Mouse (Mus musculus) Patski (cell line): ENCODE data around the gene Mmp14. TPM values are rescaled to one million over a fixed set of nuclear protein-coding genes. Genes with fewer than 3 reads are reported as not detected.

ENCODE experiments used
- ATAC-seq: fragments of 100-300 bp; one replicate; pipeline ENCODE4 v1.8.0; 2021
- CTCF ChIA-PET: fragments of 350-600 bp; sonication (Branson Sonifier 250); formaldehyde crosslinking; loops from one replicate; lab custom pipeline; 2022; ENCODE audit warnings: inconsistent platforms; lab: Charles Lee
- POLR2A ChIA-PET: fragments of 350-600 bp; sonication (Branson Sonifier 250); formaldehyde crosslinking; loops from one replicate; lab custom pipeline; 2022; ENCODE audit warnings: antibody characterized with exemption, inconsistent platforms; lab: Charles Lee
- DNase-seq: peaks from one replicate; pipeline ENCODE4 v3.0.0-alpha.2; 2011; ENCODE audit warnings: low read depth, low spot score
- H3K27me3 ChIP-seq: fragments of 371-371 bp; one replicate; pipeline ENCODE4 v1.5.1; 2021
- CTCF ChIP-seq: fragments of 100-300 bp; IDR thresholded peaks from one replicate; pipeline ENCODE4 v1.5.1; 2021
- in situ Hi-C: fragments of 300-500 bp; cut with MboI; formaldehyde crosslinking; loops from 3 replicates; pipeline ENCODE4 v1.11.1; 2018; ENCODE audit warnings: low pct_unique_long_range_greater_than_20kb, mixed read lengths
- polyA plus RNA-seq: library from polyadenylated mRNA; unstranded; gene quantifications from one replicate; pipeline ENCODE4 v1.2.3, GENCODE M21; 2021

Gene Mmp14
- polyA plus RNA-seq, 1 experiment from 2014 or later: 35.9 TPM

DNA sequence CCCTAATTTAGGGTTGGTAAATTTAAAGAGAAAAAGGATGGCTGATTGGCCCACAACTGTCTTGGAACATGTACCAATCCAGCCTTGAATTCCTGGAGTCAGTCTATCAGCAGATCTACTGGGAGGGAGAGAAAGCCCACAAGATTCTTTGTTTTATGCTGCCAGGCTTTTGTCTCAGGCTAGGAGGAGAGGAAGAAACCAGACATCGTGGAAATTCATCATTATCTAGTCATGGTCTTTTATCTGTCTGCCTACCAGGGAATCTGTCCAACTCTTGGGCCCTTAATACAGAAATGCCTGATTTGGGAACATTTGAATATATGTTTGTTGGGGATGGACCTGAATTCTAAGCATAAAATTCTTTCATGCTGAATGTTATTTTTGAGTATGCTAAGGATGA is 5.9 kb upstream of the Mmp14 start:
- H3K27me3 ChIP-seq: no peaks in the 10 kb centered on the region
- in situ Hi-C loops: no loop called here
- DNase-seq: no peak
- CTCF ChIA-PET: interaction anchor here (3.2 kb wide), 1 partner anchor 24 kb away, joined by 20 read pairs; no protein-coding TSS in a partner anchor
- POLR2A ChIA-PET: no interaction called here
- ATAC-seq: no peak
- no peak for TF ChIP-seq CTCF

DNA sequence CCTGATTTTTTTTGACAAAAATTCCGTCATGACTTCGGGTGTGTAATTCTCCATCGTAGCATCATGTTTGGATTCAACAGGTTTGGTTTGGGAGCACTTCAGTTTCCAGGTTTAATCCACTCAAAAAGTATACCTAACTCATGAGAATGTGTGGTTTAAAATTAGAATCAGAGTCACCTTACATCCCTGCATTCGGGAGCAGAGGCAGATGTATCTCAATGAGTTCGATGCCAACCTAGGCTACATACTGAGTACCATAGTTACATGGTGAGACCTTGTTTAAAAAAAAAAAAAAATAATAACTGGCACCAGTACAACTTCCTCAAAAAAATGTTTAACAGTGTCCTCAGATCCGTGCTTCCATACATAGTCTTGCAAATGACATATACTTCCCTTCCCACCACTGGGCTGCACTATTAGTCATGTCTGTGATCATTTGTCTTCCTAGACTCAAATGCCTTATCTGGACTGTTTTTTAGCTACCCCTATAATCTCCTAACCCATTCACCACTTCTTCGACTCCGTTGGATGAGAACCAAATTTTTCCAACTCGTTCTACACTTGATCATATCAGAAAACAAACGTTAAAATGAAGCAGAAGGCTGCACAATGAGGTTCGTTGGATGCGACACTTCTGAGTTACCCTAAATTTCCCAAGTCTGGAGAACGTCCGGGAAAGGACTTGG is 5.3 kb upstream of the Mmp14 start:
- ChIA-PET POLR2A (interaction anchor here (0.5 to 1.2 kb wide), 3 partner anchors 14 to 369 kb away, joined by 3 read pairs; no protein-coding TSS in a partner anchor), CTCF (interaction anchor here (2.3 kb wide), 1 partner anchor 11 kb away, joined by 7 read pairs; no protein-coding TSS in a partner anchor)
- no peak for TF ChIP-seq CTCF
- in situ Hi-C loops: no loop called here
- ATAC-seq (peak; percentile 10), DNase-seq (no peak)
- H3K27me3 ChIP-seq: no peaks in the 10 kb centered on the region

DNA sequence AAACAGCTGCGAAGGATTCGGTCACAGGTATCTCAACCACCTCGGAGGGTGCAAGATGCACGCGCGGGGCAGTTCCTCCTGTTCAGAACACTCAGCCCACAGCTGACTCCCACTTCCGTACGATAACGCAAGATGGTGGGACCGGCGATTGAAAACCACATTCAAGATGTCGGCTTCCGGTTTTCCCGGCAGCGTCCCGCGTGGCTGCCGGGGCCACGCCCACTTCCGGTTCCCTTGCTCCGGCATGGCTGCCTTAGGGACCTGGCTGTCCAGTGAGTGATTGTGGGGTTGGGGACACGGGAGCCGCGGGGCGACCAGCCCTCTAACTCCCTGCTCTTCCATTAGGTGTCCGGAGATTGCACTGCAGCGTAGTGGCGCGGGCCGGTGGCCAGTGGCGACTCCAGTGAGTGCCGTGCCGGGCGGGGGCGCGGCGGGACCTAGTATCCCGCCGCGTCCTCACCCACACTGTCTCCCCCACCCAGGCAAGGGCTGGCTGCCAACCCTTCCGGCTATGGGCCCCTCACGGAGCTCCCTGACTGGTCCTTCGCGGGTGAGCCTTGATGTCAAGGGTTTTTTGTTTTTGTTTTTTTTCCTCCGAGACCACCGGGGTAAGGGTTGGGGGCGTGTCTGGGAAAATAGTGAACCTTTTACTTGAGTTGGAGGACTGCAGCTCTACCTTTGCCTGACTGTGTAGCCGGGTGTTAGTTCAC is 4.6 kb upstream of the Mmp14 start, which contains the start of gene Mrpl52:
TSS of gene Mrpl52 (plus strand) at position 221 of the 710 bp plus-strand sequence.
- CTCF ChIA-PET: interaction anchor here (1.1 to 2.3 kb wide), 2 partner anchors 10 to 12 kb away, joined by 3 to 7 read pairs; no protein-coding TSS in a partner anchor
- peak; percentile 86 for ATAC-seq
- H3K27me3 ChIP-seq: no peaks in the 10 kb centered on the region
- no peak for DNase-seq
- in situ Hi-C loops: no loop called here
- TF ChIP-seq CTCF: no peak
- POLR2A ChIA-PET: interaction anchor here (0.5 to 1.2 kb wide), 6 partner anchors 13 to 411 kb away, joined by 3 read pairs; no protein-coding TSS in a partner anchor

DNA sequence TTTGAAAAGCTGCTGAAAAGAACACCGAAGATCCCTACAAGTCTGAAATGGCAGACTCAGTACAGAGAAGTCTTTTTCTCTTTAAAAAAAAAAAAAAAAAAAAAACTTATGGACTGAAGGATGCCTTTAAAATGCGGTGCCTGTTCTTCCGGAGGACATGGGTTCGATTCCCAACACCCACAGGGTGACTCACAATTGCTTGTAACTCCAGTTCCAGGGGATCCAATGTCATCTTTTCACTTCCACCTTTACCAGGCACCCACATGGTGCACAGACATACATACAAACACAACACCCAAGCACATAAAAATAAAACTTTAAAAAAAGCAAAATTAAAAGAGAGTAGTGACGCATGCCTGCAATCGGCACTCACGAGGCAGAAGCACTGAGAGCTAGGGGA is 3.7 kb upstream of the Mmp14 start:
- no peaks in the 10 kb centered on the region for H3K27me3 ChIP-seq
- ChIA-PET POLR2A (interaction anchor here (0.6 to 1.2 kb wide), 3 partner anchors 13 to 412 kb away, joined by 3 read pairs; no protein-coding TSS in a partner anchor), CTCF (interaction anchor here (1.1 to 2.3 kb wide), 2 partner anchors 9 to 13 kb away, joined by 3 to 7 read pairs; no protein-coding TSS in a partner anchor)
- ATAC-seq (no peak), DNase-seq (no peak)
- no peak for TF ChIP-seq CTCF
- in situ Hi-C loops: no loop called here

DNA sequence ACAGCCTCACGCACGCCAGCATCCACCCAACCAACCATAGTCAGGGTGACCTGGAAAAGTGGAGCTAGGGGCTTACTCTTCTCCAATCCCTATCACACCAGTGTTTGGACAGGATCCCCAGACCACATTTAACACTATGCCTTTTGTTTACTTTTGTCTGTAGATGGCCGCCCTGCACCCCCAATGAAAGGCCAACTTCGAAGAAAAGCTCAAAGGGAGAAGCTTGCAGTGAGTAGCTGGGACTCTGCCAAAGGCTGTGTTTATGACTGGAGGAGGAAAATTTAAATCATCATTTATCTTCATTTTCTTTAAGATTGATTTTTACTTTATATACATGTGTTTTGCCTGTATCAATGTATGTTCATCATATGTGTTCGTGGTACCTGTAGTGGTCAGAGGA is 3.0 kb upstream of the Mmp14 start:
- no peak for TF ChIP-seq CTCF
- DNase-seq: no peak
- POLR2A ChIA-PET: no interaction called here

DNA sequence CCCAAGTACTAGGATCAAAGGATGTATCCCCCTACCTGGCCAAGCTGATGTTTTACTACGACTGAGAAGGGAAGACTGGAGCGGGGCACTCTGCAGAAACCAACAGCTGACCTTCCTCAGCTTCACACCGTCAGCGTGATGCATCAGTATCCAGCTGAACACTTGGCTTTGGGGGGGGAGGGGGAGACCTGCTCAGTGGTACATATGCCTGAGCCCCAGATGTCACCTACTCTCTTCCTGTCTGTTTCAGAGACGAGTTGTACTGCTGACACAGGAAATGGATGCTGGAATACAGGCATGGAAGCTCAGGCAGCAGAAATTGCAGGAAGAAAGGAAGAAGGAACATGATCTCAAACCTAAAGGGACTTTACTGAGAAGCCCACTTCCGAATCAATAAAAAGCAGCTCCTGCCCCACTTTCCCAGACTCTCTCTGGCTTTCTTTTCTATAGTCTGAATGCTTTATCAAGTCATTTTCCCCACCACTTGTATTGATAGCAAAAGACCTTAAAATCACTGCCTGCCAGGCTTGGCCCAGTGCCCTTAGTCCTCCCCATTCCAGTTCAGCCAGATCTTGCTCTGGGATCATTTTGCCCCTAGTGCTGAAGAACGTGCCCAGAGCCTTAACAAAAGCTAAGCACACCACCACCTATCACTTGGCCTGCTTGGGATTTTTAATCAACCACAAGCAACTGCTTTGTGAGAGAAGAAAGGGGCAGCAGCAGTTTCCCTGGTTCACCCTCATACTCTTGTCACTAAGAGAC is 1.9 kb upstream of the Mmp14 start:
- H3K27me3 ChIP-seq: no peaks in the 10 kb centered on the region
- ATAC-seq (no peak), DNase-seq (no peak)
- CTCF ChIA-PET: interaction anchor here (0.9 to 1.2 kb wide), 3 partner anchors 16 to 36 kb away, joined by 3 read pairs; no protein-coding TSS in a partner anchor
- TF ChIP-seq CTCF: no peak
- in situ Hi-C loops: no loop called here
- POLR2A ChIA-PET: interaction anchor here (1.1 to 1.4 kb wide), 2 partner anchors 14 to 41 kb away, joined by 3 read pairs; no protein-coding TSS in a partner anchor

More for the DNA sequence above, 3.0 kb upstream of the Mmp14 start:
- CTCF ChIA-PET: interaction anchor here (1.1 to 2.3 kb wide), 2 partner anchors 9 to 17 kb away, joined by 3 to 7 read pairs; no protein-coding TSS in a partner anchor
- no peaks in the 10 kb centered on the region for H3K27me3 ChIP-seq
- in situ Hi-C loops: no loop called here
- no peak for ATAC-seq

DNA sequence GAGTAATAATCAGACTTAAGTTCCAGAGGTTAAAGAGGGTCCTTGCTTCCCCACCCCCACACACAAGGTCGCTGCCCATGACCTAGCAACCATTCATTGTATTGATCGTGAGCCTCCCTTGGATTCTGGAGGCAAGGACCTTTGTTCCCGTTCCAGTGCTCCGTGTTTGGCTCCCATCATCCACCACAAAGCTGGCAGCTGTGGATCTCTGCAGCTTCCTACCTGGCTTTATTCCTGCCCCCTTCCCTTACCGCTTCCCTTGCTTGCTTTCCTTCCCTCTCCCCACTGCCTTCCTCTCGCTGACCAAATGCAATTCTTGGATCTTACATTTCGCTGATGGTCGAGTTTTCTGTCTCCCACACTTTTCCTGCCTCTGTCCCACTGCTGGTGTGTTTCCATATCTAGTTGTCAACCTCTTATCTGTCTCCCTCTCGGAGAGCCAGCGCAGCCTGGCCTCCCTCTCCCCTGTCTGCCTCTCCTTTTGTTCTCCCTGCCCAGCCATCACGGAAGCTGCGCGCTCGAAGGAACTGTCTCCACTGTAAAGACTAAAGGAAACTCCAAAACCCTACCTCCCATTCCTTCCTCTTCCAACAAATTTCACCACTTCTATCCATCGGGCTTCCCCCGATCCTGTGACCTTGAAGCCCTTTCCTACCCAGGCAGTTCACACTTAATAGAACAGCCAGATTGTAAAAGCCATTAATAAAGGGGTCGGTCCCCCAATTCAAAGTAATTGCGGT is 836 bp upstream of the Mmp14 start:
- ChIA-PET CTCF (interaction anchor here (1.2 kb wide), 1 partner anchor 19 kb away, joined by 3 read pairs; no protein-coding TSS in a partner anchor), POLR2A (interaction anchor here (1.4 kb wide), 1 partner anchor 40 kb away, joined by 3 read pairs; no protein-coding TSS in a partner anchor)
- in situ Hi-C loops: no loop called here
- no peaks in the 10 kb centered on the region for H3K27me3 ChIP-seq
- ATAC-seq (no peak), DNase-seq (no peak)
- no peak for TF ChIP-seq CTCF

DNA sequence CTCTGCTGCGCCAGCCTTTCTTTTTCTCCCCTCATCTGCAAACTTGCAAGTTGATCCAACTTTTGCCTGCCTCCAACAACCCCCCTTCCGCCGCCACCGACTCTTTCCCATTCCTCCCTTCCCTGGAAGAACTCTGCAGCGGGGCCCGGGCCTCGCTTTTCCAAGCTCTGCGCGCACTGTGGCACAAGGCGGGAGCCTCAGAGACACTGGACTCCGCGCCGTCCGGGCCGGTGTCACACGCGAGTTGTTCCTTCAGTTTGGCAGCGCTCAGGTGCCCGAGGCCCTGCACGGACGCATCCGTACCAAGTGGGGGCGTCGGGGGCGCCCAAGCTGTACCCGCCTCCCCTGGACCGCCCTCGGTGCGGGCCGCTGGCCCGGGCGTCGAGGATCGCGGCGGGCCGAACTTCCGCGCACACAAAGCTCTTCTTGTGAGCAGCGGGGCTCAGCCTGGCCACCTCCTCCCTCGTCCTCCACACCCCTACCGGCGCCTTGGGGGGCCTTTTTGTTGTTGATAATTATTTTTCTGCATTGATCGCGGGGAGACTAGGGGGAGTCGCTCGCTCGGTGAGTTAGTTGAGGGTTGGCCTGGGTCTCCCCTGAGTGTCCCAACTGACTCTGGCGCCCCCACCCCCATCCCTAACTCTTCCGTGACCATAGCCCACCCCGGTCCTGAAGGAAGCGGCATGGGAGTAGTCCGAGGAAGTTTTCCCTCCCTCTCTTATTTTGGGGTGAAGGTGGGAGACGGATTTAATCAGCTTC is 845 bp downstream of the Mmp14 start:
- in situ Hi-C loops: no loop called here
- no peaks in the 10 kb centered on the region for H3K27me3 ChIP-seq
- POLR2A ChIA-PET: interaction anchor here (1.4 kb wide), 1 partner anchor 15 kb away, joined by 3 read pairs; the partner anchor contains the start of gene Slc7a7
- CTCF ChIA-PET: interaction anchor here (1.7 kb wide), 1 partner anchor 17 kb away, joined by 6 read pairs; no protein-coding TSS in a partner anchor
- no peak for DNase-seq
- TF ChIP-seq CTCF: no peak
- ATAC-seq: no peak
